Mouse (Mus musculus): ENCODE measurements around the gene Usp4.
"Not testable (repeated sequence)": the region's sequence is repeated elsewhere in the genome, so short reads cannot be mapped to it uniquely, and the experiment has no call there.

The Usp4 gene

DNA sequence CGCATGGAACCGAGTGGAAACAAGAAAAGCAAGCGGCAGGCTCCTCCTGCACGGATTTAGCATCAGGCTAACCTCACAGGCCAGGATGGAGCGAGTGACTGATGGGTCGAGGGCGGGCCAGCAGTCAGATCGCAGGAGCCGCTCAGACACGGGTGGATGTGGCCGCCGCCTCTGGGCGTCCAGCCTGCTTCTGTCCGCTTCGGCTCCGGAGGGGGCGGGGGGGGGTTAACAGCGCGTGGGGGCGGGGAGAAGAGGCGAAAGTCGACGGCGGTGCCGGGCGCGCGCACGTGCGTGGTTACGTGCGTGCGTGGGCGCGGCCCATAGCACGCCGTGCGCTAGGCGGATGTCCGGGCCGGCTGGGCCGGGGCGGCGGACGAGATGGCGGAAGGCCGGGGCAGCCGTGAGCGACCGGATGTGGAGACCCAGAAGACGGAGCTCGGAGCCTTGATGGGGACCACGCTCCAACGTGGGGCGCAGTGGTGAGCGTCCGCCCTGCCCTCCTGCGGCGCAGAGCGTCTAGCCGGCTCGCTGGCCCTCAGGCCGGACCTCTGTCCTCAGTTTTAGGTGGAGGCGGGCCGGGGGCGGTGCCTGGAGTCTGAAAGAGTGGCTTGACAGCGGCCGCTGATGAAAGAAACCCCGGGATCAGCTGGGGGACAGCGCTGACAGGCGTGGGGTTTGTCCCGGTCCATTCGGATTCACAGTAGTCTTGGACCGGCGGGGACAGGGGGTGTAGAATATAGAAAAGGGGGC is at the start of gene Usp4:
Gene Usp4, plus strand, starts transcription at position 314 of the 750 bp plus-strand sequence.
- peak; percentile 76 to 88 for DNase-seq (ENCODE audit: low spot score in 2 of 2)

GRCm38 (mm10) chr9:108301853-108302252 is 45.8 kb upstream of the Usp4 start:
- no peak for DNase-seq (ENCODE audit: low spot score in 2 of 2)

- DNase-seq (ENCODE audit: low spot score in 2 of 2), result no peak
Observed at GRCm38 (mm10) chr9:108304716-108305115, 42.9 kb upstream of the Usp4 start.

DNA sequence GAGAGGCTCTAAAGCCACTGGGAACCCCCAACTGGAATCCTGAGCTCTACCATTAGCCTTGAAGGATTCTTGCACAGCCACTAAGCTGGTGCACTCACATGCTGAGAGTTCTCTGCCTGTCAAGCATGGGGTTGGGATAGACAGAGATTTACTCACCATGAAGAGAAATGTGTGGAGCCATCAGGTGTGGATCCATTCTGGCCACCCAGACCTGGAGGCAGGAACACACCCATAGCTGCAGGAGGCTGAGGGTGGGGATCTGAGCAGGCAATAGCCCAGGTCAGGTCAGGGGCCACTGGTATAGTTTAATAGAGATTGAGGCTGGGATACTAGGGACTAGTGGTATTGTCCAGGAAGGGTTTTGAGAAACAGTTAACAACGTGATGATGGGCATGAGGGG is 42.5 kb upstream of the Usp4 start:
- DNase-seq (ENCODE audit: low spot score in 2 of 2), result no peak

- DNase-seq (ENCODE audit: low spot score in 2 of 2), result peak; percentile 99 to 100
Observed at GRCm38 (mm10) chr9:108305629-108306520, 41.8 kb upstream of the Usp4 start, which contains the start of the genes Rhoa and Tcta. Gene Rhoa, plus strand, starts transcription at chr9:108306129. Gene Tcta, minus strand, starts transcription at chr9:108306160.

- no peak for DNase-seq (ENCODE audit: low spot score in 2 of 2)
Observed at GRCm38 (mm10) chr9:108306571-108306980, 41.1 kb upstream of the Usp4 start.

- no peak for DNase-seq (ENCODE audit: low spot score in 2 of 2)
Observed at GRCm38 (mm10) chr9:108307021-108307807, 40.4 kb upstream of the Usp4 start.

- no peak for DNase-seq (ENCODE audit: low spot score in 2 of 2)
Observed at GRCm38 (mm10) chr9:108308141-108308540, 39.5 kb upstream of the Usp4 start.

DNA sequence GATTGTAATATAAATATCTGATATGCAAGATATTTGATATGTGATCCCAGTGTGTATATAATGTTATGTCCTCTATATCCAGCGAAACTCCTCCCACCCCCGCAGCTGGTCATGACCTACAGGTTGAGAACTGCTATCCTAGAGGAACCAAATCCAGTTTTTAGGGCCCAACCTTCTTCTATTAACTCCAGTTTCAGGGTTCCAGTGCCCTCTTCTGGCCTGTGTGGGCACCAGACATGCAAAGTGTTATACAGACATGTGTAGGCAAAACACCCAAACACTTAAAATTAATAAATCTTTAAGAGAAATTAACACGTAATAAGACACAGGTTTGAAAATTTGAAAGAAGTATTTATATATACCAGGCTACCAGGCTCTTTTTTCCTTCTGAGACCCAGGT is 30.1 kb upstream of the Usp4 start:
- DNase-seq (ENCODE audit: low spot score in 2 of 2), result no peak

DNA sequence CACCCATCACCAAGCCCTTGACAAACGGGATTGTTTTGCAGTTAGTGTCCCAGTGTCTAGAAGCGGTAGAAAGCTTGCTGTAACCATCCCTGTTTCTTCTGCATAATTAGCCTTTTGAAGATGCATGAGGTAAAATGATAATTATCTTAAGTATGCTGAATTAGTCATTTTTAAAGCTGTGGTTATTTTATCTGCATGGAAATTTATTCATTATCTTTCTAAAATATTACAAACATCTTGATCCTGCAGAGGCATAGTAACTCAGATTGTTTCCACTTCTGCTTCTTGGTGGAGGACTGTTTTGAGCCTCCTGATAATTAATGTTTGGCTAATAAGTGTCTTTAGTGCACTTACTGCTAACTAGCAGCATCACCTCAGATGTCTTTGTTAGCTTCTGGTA is 29.2 kb upstream of the Usp4 start:
- no peak for DNase-seq (ENCODE audit: low spot score in 2 of 2)

DNA sequence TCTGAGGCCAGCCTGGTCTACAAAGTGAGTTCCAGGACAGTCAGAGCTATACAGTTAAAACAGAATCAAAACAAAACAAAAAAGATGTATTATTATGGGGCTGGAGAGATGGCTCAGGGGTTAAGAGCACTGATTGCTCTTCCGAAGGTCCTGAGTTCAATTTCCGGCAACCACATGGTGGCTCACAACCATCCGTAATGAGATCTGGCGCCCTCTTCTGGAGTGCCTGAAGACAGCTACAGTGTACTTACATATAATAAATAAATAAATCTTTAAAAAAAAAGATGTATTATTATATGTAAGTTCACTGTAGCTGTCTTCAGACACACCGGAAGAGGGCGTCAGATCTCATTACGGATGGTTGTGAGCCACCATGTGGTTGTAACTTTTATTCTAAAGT is 25.6 kb upstream of the Usp4 start:
- not testable (repeated sequence) for DNase-seq (ENCODE audit: low spot score in 2 of 2)

GRCm38 (mm10) chr9:108324784-108325183 is 22.9 kb upstream of the Usp4 start:
- no peak for DNase-seq (ENCODE audit: low spot score in 2 of 2)

- no peak for DNase-seq (ENCODE audit: low spot score in 2 of 2)
Observed at GRCm38 (mm10) chr9:108325811-108326210, 21.8 kb upstream of the Usp4 start.

GRCm38 (mm10) chr9:108337848-108338550 is 9.7 kb upstream of the Usp4 start:
- DNase-seq (ENCODE audit: low spot score in 2 of 2), result no peak

- no peak for DNase-seq (ENCODE audit: low spot score in 2 of 2)
Observed at GRCm38 (mm10) chr9:108338551-108338885, 9.1 kb upstream of the Usp4 start.

DNA sequence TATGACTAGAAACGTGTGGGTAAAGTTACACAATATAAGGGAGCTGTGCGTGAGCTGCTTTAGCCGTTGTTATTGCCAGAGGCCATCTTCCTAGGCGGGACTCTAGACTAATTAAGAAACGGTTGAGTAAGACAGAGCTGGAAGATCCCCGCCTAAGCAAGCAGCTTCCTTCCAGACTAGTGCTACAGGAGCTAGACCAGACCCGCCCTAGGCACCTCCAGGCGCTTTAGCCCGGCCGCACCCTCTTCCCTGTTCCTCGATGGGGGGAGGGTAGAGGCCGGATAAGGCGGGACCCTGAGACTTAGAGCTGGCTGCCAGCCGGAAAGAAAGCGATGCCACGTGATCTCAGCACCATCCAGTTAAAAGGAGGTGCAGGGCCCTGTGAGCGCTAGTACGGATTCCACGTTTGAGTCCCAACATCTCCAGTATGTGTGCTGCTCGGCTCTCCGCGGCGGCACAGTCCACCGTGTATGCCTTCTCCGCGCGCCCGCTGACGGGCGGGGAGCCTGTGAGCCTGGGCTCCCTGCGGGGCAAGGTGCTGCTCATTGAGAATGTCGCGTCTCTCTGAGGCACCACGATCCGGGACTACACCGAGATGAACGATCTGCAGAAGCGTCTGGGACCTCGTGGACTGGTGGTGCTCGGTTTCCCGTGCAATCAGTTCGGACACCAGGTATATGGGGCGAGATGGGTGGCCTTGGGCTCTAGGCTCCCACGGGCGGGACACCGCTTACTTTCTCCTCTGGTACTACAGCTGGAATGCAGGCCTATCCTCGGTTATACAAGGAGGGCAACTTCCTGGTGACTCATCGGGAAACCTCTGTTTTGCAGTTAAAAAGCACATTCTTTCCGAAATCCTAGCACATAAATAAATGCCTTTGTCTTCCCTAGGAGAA is 8.5 kb upstream of the Usp4 start, which contains the start of gene Gpx1:
Gene Gpx1, plus strand, starts transcription at position 18 of the 896 bp plus-strand sequence.
- peak; percentile 80 to 87 for DNase-seq (ENCODE audit: low spot score in 2 of 2)

DNA sequence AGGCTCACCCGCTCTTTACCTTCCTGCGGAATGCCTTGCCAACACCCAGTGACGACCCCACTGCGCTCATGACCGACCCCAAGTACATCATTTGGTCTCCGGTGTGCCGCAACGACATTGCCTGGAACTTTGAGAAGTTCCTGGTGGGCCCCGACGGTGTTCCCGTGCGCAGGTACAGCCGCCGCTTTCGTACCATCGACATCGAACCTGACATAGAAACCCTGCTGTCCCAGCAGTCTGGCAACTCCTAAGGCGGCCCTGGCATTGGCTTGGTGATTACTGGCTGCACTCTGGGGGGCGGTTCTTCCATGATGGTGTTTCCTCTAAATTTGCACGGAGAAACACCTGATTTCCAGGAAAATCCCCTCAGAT is 7.8 kb upstream of the Usp4 start:
- DNase-seq (ENCODE audit: low spot score in 2 of 2), result no peak

GRCm38 (mm10) chr9:108340258-108341138 is 7.2 kb upstream of the Usp4 start:
- DNase-seq (ENCODE audit: low spot score in 2 of 2), result no peak

DNA sequence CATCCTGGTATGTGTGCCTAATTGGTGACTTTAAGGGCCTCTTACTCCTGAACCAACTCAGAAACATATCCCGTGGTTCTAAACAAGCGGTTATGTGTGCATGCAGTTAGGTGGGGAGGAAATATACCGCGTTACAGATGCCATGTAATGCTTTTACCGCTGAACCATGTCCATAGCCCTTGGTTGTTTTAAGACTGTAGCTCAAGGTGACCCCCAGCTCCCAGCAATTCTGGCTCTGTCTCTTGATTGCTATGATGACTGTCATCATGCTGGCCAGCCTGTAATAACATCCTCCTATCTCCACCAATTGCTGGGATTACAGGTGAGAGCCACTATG is 6.5 kb upstream of the Usp4 start:
- no peak for DNase-seq (ENCODE audit: low spot score in 2 of 2)

Measured in frontal cortex, postnatal 36 days (tissue).